Mouse (Mus musculus) liver, embryonic 12.5 days (tissue): ENCODE measurements at regions not wholly inside any gene's neighbourhood (a gene's known extent, or its start where the extent isn't known, plus 50 kb on each side); places are given as distances from the start of the nearest gene placed in this dataset.

Experiments
- ATAC-seq: fragments of 200-750 bp; cut with Nextera tagmentation; 2 replicates; pipeline ENCODE4 v1.8.0; 2017; ENCODE audit warnings: moderate number of reproducible peaks, mild to moderate bottlenecking, moderate library complexity
- H3K27ac ChIP-seq: fragments of 300-500 bp; sonication (generic); 2 replicates; pipeline ENCODE4 v1.5.1; 2016; ENCODE audit warnings: mild to moderate bottlenecking
- H3K27me3 ChIP-seq: fragments of 300-500 bp; sonication (generic); replicated peaks from 2 replicates; pipeline ENCODE4 v1.6.1; 2016; ENCODE audit warnings: mild to moderate bottlenecking, moderate library complexity
- H3K36me3 ChIP-seq: fragments of 300-500 bp; sonication (generic); 2 replicates; pipeline ENCODE4 v1.6.1; 2016; ENCODE audit warnings: mild to moderate bottlenecking, moderate library complexity
- H3K4me1 ChIP-seq: fragments of 300-500 bp; sonication (generic); 2 replicates; pipeline ENCODE4 v1.6.1; 2016
- H3K4me2 ChIP-seq: fragments of 300-500 bp; sonication (generic); 2 replicates; pipeline ENCODE4 v1.6.1; 2016; ENCODE audit warnings: mild to moderate bottlenecking, moderate library complexity
- H3K4me3 ChIP-seq: fragments of 300-500 bp; sonication (generic); 2 replicates; pipeline ENCODE4 v1.5.1; 2016; ENCODE audit warnings: mild to moderate bottlenecking, moderate library complexity
- H3K9ac ChIP-seq: fragments of 300-500 bp; sonication (generic); 2 replicates; pipeline ENCODE4 v1.6.1; 2016; ENCODE audit warnings: mild to moderate bottlenecking, moderate library complexity
- H3K9me3 ChIP-seq: fragments of 300-500 bp; sonication (generic); replicated peaks from 2 replicates; pipeline ENCODE4 v1.6.1; 2016; ENCODE audit warnings: mild to moderate bottlenecking, moderate library complexity
- WGBS: fragments of 180-500 bp; shearing (Covaris S2); methylation state at CpG from one replicate; pipeline ENCODE4 v1.1.7; 2016; ENCODE audit not compliant: insufficient replicate concordance; 5-methylcytosine and 5-hydroxymethylcytosine counted together

DNA sequence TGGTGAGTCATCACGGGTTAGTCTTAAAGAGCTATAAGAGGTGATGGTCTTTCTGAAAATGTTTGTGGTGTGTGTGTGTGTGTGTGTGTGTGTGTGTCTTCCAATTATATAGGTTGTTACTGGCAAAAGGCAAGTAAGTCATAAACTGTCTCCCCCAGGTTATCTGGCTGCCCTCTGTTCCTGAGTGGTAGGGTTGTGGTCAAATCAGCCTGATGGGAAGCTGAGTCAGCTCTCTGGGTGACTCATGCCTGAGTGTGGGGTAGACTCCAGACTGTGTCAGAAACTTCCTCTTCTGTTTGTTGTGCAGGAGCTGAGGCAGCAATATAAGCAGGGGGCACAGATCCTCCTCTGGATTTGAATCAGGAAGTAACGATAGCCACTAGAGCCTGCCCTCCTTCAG, 656.8 kb upstream of the Tgif2lx2 start:
- Histone ChIP-seq H3K9ac (no peak overlapping the region), H3K27me3 (no peaks in the 10 kb centered on the region), H3K9me3 (no peaks in the 10 kb centered on the region), H3K4me3 (no peak overlapping the region), H3K4me2 (no peak overlapping the region), H3K4me1 (no peaks in the 10 kb centered on the region), H3K36me3 (no peaks in the 10 kb centered on the region), H3K27ac (no peak overlapping the region)
- WGBS = 35% methylated on average over 2 of the region's 2 CpGs
- 0 out of 2 replicates have a peak, but pooled peaks have one; percentile 32 for ATAC-seq
